Mouse (Mus musculus) liver, embryonic 11.5 days (tissue): ENCODE measurements at regions not wholly inside any gene's neighbourhood (a gene's known extent, or its start where the extent isn't known, plus 50 kb on each side); places are given as distances from the start of the nearest gene placed in this dataset.

Experiments
- ATAC-seq: fragments of 200-750 bp; cut with Nextera tagmentation; replicated peaks from 2 replicates; pipeline ENCODE4 v1.8.0; 2017; ENCODE audit warnings: moderate number of reproducible peaks, mild to moderate bottlenecking, moderate TSS enrichment, moderate library complexity; ENCODE audit not compliant: low FRiP score
- DNase-seq: peaks from one replicate; pipeline ENCODE4 v3.0.0-alpha.2; 2017; ENCODE audit warnings: low spot score
- H3K27ac ChIP-seq: fragments of 300-500 bp; sonication (generic); 2 replicates; pipeline ENCODE4 v1.5.1; 2014; ENCODE audit warnings: mild to moderate bottlenecking, low read depth, low read length, control low read depth
- H3K27me3 ChIP-seq: fragments of 300-500 bp; sonication (generic); replicated peaks from 2 replicates; pipeline ENCODE4 v1.6.1; 2014; ENCODE audit warnings: low read length, mixed read lengths; ENCODE audit not compliant: control insufficient read depth, insufficient read depth
- H3K36me3 ChIP-seq: fragments of 300-500 bp; sonication (generic); 2 replicates; pipeline ENCODE4 v1.6.1; 2014; ENCODE audit warnings: mild to moderate bottlenecking, low read length, moderate library complexity, mixed read lengths; ENCODE audit not compliant: control insufficient read depth, insufficient read depth
- H3K4me1 ChIP-seq: fragments of 300-500 bp; sonication (generic); replicated peaks from 2 replicates; pipeline ENCODE4 v1.6.1; 2014; ENCODE audit warnings: low read length, mixed read lengths; ENCODE audit not compliant: control insufficient read depth, insufficient read depth
- H3K4me2 ChIP-seq: fragments of 300-500 bp; sonication (generic); 2 replicates; pipeline ENCODE4 v1.6.1; 2014; ENCODE audit warnings: mild to moderate bottlenecking, control low read depth, moderate library complexity
- H3K4me3 ChIP-seq: fragments of 300-500 bp; sonication (generic); 2 replicates; pipeline ENCODE4 v1.5.1; 2014; ENCODE audit warnings: low read depth, low read length, control low read depth
- H3K9ac ChIP-seq: fragments of 300-500 bp; sonication (generic); 2 replicates; pipeline ENCODE4 v1.6.1; 2014; ENCODE audit warnings: low read depth, low read length, control low read depth
- H3K9me3 ChIP-seq: fragments of 300-500 bp; sonication (generic); 2 replicates; pipeline ENCODE4 v1.6.1; 2016; ENCODE audit warnings: low read length, inconsistent platforms, mixed read lengths; ENCODE audit not compliant: control insufficient read depth
- WGBS: fragments of 180-500 bp; shearing (Covaris S2); extraction: QIAGEN DNeasy Blood & Tissue Kit; methylation state at CpG from one replicate; pipeline ENCODE4 v1.1.7; 2014; 5-methylcytosine and 5-hydroxymethylcytosine counted together

GRCm38 (mm10) chr2:169060495-169060894, 105.1 kb upstream of the Zfp64 start:
- no peak for DNase-seq
- Histone ChIP-seq H3K9ac (no peak overlapping the region), H3K4me1 (peaks cover 2% of the 10 kb centered on the region; the same call in 1 of the 2 replicates), H3K4me2 (no peak overlapping the region), H3K27me3 (no peaks in the 10 kb centered on the region), H3K27ac (no peak overlapping the region), H3K4me3 (no peak overlapping the region), H3K36me3 (no peaks in the 10 kb centered on the region), H3K9me3 (0 out of 2 replicates have a peak, but pooled peaks cover 6% of the 10 kb centered on the region)
- ATAC-seq = no peak
- WGBS = 62% methylated on average over 13 of the region's 13 CpGs

- Histone ChIP-seq H3K4me2 (no peak overlapping the region), H3K27me3 (no peaks in the 10 kb centered on the region), H3K4me3 (no peak overlapping the region), H3K9me3 (0 out of 2 replicates have a peak, but pooled peaks cover 6% of the 10 kb centered on the region), H3K27ac (no peak overlapping the region), H3K9ac (no peak overlapping the region), H3K4me1 (peaks cover 2% of the 10 kb centered on the region; the same call in 1 of the 2 replicates), H3K36me3 (no peaks in the 10 kb centered on the region)
- no peak for DNase-seq
- ATAC-seq = no peak
- WGBS = 70% methylated on average over 5 of the region's 5 CpGs
Observed at GRCm38 (mm10) chr2:169057831-169058230, 102.4 kb upstream of the Zfp64 start.

DNA sequence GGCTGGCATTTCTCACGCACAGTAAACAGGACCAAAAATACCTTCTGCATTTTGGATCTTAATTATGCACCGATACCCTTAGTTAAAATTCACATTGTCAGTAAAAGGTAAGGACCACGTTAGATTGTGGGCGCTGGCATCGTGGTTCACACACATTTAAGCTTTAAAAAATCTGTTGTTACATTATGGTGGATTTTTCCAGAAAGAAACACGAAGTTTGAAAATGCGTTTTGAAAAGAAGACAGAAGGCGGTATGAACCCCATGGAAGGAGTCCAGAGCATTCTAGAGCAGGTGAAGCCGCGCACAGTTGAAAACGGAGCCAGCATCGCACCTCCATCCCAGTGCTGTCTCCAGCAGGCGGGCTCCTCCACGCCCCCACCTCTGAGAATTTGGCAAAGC, 94.6 kb upstream of the Zfp64 start:
- Histone ChIP-seq H3K36me3 (no peaks in the 10 kb centered on the region), H3K4me2 (no peak overlapping the region), H3K9ac (no peak overlapping the region), H3K9me3 (no peaks in the 10 kb centered on the region), H3K4me3 (no peak overlapping the region), H3K4me1 (no peaks in the 10 kb centered on the region), H3K27ac (no peak overlapping the region), H3K27me3 (no peaks in the 10 kb centered on the region)
- DNase-seq = no peak
- ATAC-seq = no peak
- 81% methylated on average over 14 of the region's 14 CpGs for WGBS

GRCm38 (mm10) chr2:169041748-169042147, 86.4 kb upstream of the Zfp64 start:
- no peaks in the 10 kb centered on the region for H3K27me3 ChIP-seq
- H3K36me3 ChIP-seq = no peaks in the 10 kb centered on the region
- ATAC-seq = no peak
- H3K9ac ChIP-seq = no peak overlapping the region
- WGBS = 57% methylated on average over 2 of the region's 2 CpGs
- no peak overlapping the region for H3K4me3 ChIP-seq
- H3K4me1 ChIP-seq = no peaks in the 10 kb centered on the region
- no peak overlapping the region for H3K4me2 ChIP-seq
- H3K9me3 ChIP-seq = peaks cover 4% of the 10 kb centered on the region; the same call in 1 of the 2 replicates
- DNase-seq = no peak
- H3K27ac ChIP-seq = no peak overlapping the region

- H3K4me2 ChIP-seq = no peak overlapping the region
- no peak overlapping the region for H3K4me3 ChIP-seq
- WGBS = 85% methylated on average over 11 of the region's 11 CpGs
- no peak overlapping the region for H3K9ac ChIP-seq
- no peak overlapping the region for H3K27ac ChIP-seq
- ATAC-seq (no peak), DNase-seq (no peak)
- no peaks in the 10 kb centered on the region for H3K27me3 ChIP-seq
- H3K4me1 ChIP-seq = no peaks in the 10 kb centered on the region
- H3K9me3 ChIP-seq = peaks cover 4% of the 10 kb centered on the region; the same call in 1 of the 2 replicates
- H3K36me3 ChIP-seq = no peaks in the 10 kb centered on the region
Observed at GRCm38 (mm10) chr2:169037975-169038374, 82.6 kb upstream of the Zfp64 start.

GRCm38 (mm10) chr2:169037519-169037918, 82.1 kb upstream of the Zfp64 start:
- H3K9ac ChIP-seq = no peak overlapping the region
- no peak overlapping the region for H3K27ac ChIP-seq
- whole genome bisulfite sequencing = 83% methylated on average over 9 of the region's 9 CpGs
- no peaks in the 10 kb centered on the region for H3K27me3 ChIP-seq
- H3K4me1 ChIP-seq = no peaks in the 10 kb centered on the region
- H3K9me3 ChIP-seq = peaks cover 4% of the 10 kb centered on the region; the same call in 1 of the 2 replicates
- DNase-seq (no peak), ATAC-seq (no peak)
- H3K4me3 ChIP-seq = no peak overlapping the region
- H3K36me3 ChIP-seq = no peaks in the 10 kb centered on the region
- H3K4me2 ChIP-seq = no peak overlapping the region

DNA sequence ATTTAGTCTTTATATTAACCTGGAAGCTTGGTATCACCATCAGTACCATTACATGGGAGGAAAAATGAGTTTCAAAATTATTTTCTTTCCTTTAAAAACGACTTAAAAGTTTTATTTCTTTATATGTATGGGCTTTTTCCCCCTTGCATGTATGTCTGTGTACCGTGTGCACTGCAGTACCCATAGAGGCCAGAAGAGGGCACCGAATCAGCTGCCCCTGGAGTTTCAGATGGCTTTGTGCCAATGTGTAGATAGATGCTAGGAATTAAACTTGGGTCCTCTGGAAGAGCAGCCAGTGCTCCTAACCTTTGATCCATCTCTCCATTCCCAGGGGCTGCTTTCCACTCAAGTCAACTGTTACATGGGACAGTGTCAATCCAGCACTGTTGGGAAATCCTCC, 79.9 kb upstream of the Zfp64 start:
- Histone ChIP-seq H3K27ac (no peak overlapping the region), H3K4me2 (no peak overlapping the region), H3K4me3 (no peak overlapping the region), H3K4me1 (no peaks in the 10 kb centered on the region), H3K9me3 (no peaks in the 10 kb centered on the region), H3K36me3 (no peaks in the 10 kb centered on the region), H3K27me3 (no peaks in the 10 kb centered on the region), H3K9ac (no peak overlapping the region)
- WGBS = 23% methylated on average over 3 of the region's 3 CpGs
- DNase-seq = no peak
- ATAC-seq = no peak

GRCm38 (mm10) chr2:169033997-169034396, 78.6 kb upstream of the Zfp64 start:
- Histone ChIP-seq H3K27me3 (no peaks in the 10 kb centered on the region), H3K27ac (no peak overlapping the region), H3K4me1 (no peaks in the 10 kb centered on the region), H3K4me2 (no peak overlapping the region), H3K9me3 (peaks cover 5% of the 10 kb centered on the region; the same call in 1 of the 2 replicates), H3K4me3 (no peak overlapping the region), H3K9ac (no peak overlapping the region), H3K36me3 (no peaks in the 10 kb centered on the region)
- ATAC-seq (no peak), DNase-seq (no peak)
- 51% methylated on average over 18 of the region's 18 CpGs for WGBS

GRCm38 (mm10) chr2:169033181-169033580, 77.8 kb upstream of the Zfp64 start:
- Histone ChIP-seq H3K36me3 (no peaks in the 10 kb centered on the region), H3K9me3 (peaks cover 5% of the 10 kb centered on the region; the same call in 1 of the 2 replicates), H3K4me2 (no peak overlapping the region), H3K4me3 (no peak overlapping the region), H3K27me3 (no peaks in the 10 kb centered on the region), H3K4me1 (no peaks in the 10 kb centered on the region), H3K9ac (no peak overlapping the region), H3K27ac (no peak overlapping the region)
- no peak for DNase-seq
- WGBS = 74% methylated on average over 3 of the region's 3 CpGs
- ATAC-seq = no peak
